ENCODE assay signal across 10 mouse cellular contexts in the genomic region with DNA sequence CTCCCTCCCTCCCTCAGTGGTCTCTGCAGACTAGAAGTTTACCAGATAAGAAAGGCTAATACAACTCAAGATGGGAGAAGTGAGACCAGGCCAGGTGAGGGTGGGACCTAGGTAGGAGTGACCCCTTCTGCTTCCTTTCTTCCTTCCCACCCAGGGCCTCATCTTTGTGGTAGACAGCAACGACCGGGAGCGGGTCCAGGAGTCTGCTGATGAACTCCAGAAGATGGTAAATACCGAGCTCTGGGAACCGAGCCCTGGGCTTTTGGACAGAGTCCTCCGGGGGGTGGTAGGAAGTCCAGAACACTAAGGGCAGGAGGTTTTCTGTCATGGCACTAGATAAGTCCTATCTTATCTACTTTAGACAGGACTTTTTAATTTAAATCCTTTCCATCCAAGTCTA. TPM values are rescaled to one million over a fixed set of nuclear protein-coding genes. Genes with fewer than 3 reads are reported as not detected.
DNase-seq lines count a peak whose midpoint lies in the region; ATAC-seq and TF ChIP-seq lines count a peak whose summit lies in the region.
"Had no signal": no experiment of that assay in that cellular context is flagged by ENCODE, and none has a peak within 500 bp of the region (broad histone marks: within the 10 kb centered on the region; RNA-seq: fewer than 3 reads in every experiment).

No protein-coding gene starts in this region.

- TF ChIP-seq POLR2A in liver, adult 2 months (IDR thresholded peaks at IDR 0.05; ENCODE audit: extremely low read depth, insufficient read depth, low read length): no peak

- peak; percentile 26 for DNase-seq in gastrocnemius, adult 2 months
- DNase-seq in gastrocnemius, postnatal 36 days: no peak
- no peak for DNase-seq in stomach, postnatal 0 days (ENCODE audit: low spot score)
- peak; percentile 73 for DNase-seq in liver, adult 2 months (ENCODE audit: extremely low read depth, low read depth, low spot score)
- no peak for DNase-seq in left cerebral cortex, adult 9 months (ENCODE audit: low spot score in 2 of 2)
- no peak for DNase-seq in embryo, embryonic 11 days
- DNase-seq: gastrocnemius, postnatal 25 days; lung, postnatal 36 days had no signal

- no peaks in the 10 kb centered on the region for H3K9me3 ChIP-seq in stomach, embryonic 14.5 days (ENCODE audit: control insufficient read depth, low read depth, low read length)
- H3K9me3 ChIP-seq in stomach, postnatal 0 days (ENCODE audit: control insufficient read depth, low read length): no peaks in the 10 kb centered on the region
- H3K9me3 ChIP-seq in stomach, embryonic 16.5 days (replicated peaks; ENCODE audit: control insufficient read depth, low read length): no peaks in the 10 kb centered on the region

- peaks cover 16% of the 10 kb centered on the region; the same call in 1 of the 2 replicates for H3K79me2 ChIP-seq in liver, adult 2 months (ENCODE audit: control insufficient read depth, insufficient read depth, low read length)

- H3K27ac ChIP-seq in gastrocnemius, adult 2 months: no peak overlapping the region
- H3K27ac ChIP-seq in stomach, embryonic 14.5 days (ENCODE audit: low read length): no peak overlapping the region
- H3K27ac ChIP-seq in stomach, postnatal 0 days (replicated peaks): no peak overlapping the region
- peak overlapping the region; percentile 18; the same call in 1 of the 2 replicates for H3K27ac ChIP-seq in liver, adult 2 months (replicated peaks; ENCODE audit: insufficient read depth, low read depth, low read length)
- H3K27ac ChIP-seq in stomach, embryonic 16.5 days (ENCODE audit: low read length): no peak overlapping the region

- ATAC-seq in stomach, embryonic 14.5 days (ENCODE audit: insufficient number of reproducible peaks, insufficient read depth, low FRiP score, low read depth): no peak
- no peak for ATAC-seq in stomach, postnatal 0 days (ENCODE audit: low FRiP score, low TSS enrichment)
- no peak for ATAC-seq in stomach, embryonic 16.5 days (ENCODE audit: insufficient read depth, low FRiP score)

- TF ChIP-seq CTCF in gastrocnemius, adult 2 months (IDR thresholded peaks at IDR 0.05): no peak
- TF ChIP-seq CTCF in stomach, postnatal 0 days (IDR thresholded peaks at IDR 0.05; ENCODE audit: low read depth): no peak
- no peak for TF ChIP-seq CTCF in liver, adult 2 months (IDR thresholded peaks at IDR 0.05; ENCODE audit: low read depth, low read length)

- no peaks in the 10 kb centered on the region for H3K27me3 ChIP-seq in stomach, embryonic 14.5 days (ENCODE audit: control insufficient read depth, insufficient read depth, low read length)
- no peaks in the 10 kb centered on the region for H3K27me3 ChIP-seq in stomach, postnatal 0 days (ENCODE audit: control insufficient read depth, insufficient read depth, low read length)
- H3K27me3 ChIP-seq in liver, adult 2 months (ENCODE audit: control insufficient read depth, insufficient read depth, low read length): no peaks in the 10 kb centered on the region
- no peaks in the 10 kb centered on the region for H3K27me3 ChIP-seq in stomach, embryonic 16.5 days (ENCODE audit: control insufficient read depth, insufficient read depth, low read length)

- H3K4me3 ChIP-seq in gastrocnemius, adult 2 months: peak overlapping the region; percentile 96
- H3K4me3 ChIP-seq in stomach, embryonic 14.5 days (ENCODE audit: low read depth, low read length): no peak overlapping the region
- H3K4me3 ChIP-seq in stomach, postnatal 0 days (ENCODE audit: low read depth, low read length): no peak overlapping the region
- H3K4me3 ChIP-seq in liver, adult 2 months (ENCODE audit: insufficient read depth, low read depth, low read length): no peak overlapping the region
- peak overlapping the region; percentile 72; the same call in 1 of the 2 replicates for H3K4me3 ChIP-seq in stomach, embryonic 16.5 days (replicated peaks; ENCODE audit: low read length)

- peak overlapping the region; percentile 56; the same call in 1 of the 2 replicates for H3K4me2 ChIP-seq in stomach, embryonic 14.5 days (replicated peaks; ENCODE audit: low read depth, low read length)
- no peak overlapping the region; the same call in 1 of the 2 replicates for H3K4me2 ChIP-seq in stomach, postnatal 0 days (replicated peaks; ENCODE audit: low read depth)
- peak overlapping the region; percentile 70 for H3K4me2 ChIP-seq in stomach, embryonic 16.5 days (ENCODE audit: low read depth, low read length)

- H3K4me1 ChIP-seq in stomach, embryonic 14.5 days (ENCODE audit: control insufficient read depth, insufficient read depth, low read length): peaks cover 21% of the 10 kb centered on the region
- H3K4me1 ChIP-seq in stomach, postnatal 0 days (replicated peaks; ENCODE audit: control insufficient read depth, insufficient read depth): peaks cover 11% of the 10 kb centered on the region; the same call in 1 of the 2 replicates
- peaks cover 13% of the 10 kb centered on the region for H3K4me1 ChIP-seq in liver, adult 2 months (ENCODE audit: control insufficient read depth, insufficient read depth, low read length)
- peaks cover 23% of the 10 kb centered on the region for H3K4me1 ChIP-seq in stomach, embryonic 16.5 days (ENCODE audit: control insufficient read depth, insufficient read depth, low read length)

- WGBS in stomach, embryonic 14.5 days: 92% methylated on average over 6 of the region's 6 CpGs
- 80% methylated on average over 6 of the region's 6 CpGs for WGBS in stomach, postnatal 0 days
- WGBS in liver, adult 2 months: 0% methylated on average over 6 of the region's 6 CpGs
- 81% methylated on average over 6 of the region's 6 CpGs for WGBS in stomach, embryonic 16.5 days

- intact Hi-C loops in gastrocnemius, adult 2 months (cut with DNase I): no loop called here
- intact Hi-C loops in gastrocnemius, postnatal 36 days (cut with DNase I): no loop called here

- H3K36me3 ChIP-seq in stomach, embryonic 14.5 days (ENCODE audit: control insufficient read depth, insufficient read depth, low read length): peaks cover 15% of the 10 kb centered on the region
- H3K36me3 ChIP-seq in stomach, postnatal 0 days (ENCODE audit: control insufficient read depth, insufficient read depth, low read length): no peaks in the 10 kb centered on the region
- 0 out of 2 replicates have a peak, but pooled peaks cover 2% of the 10 kb centered on the region for H3K36me3 ChIP-seq in liver, adult 2 months (ENCODE audit: control insufficient read depth, insufficient read depth, low read length)
- peaks cover 6% of the 10 kb centered on the region; the same call in 1 of the 2 replicates for H3K36me3 ChIP-seq in stomach, embryonic 16.5 days (ENCODE audit: control insufficient read depth, insufficient read depth, low read length)

- TF ChIP-seq EP300 in stomach, postnatal 0 days (optimal IDR thresholded peaks at IDR 0.05): no peak

- H3K9ac ChIP-seq in stomach, embryonic 14.5 days (replicated peaks; ENCODE audit: low read depth, low read length): no peak overlapping the region
- no peak overlapping the region for H3K9ac ChIP-seq in stomach, postnatal 0 days (ENCODE audit: low read length)
- no peak overlapping the region for H3K9ac ChIP-seq in liver, adult 2 months (ENCODE audit: low read depth, low read length)
- peak overlapping the region; percentile 13; the same call in 1 of the 2 replicates for H3K9ac ChIP-seq in stomach, embryonic 16.5 days (ENCODE audit: low read length)

RNA-seq across cellular contexts. Expression of gene Arf5, which starts 1.7 kb away (rescaled TPM):
- total RNA-seq in gastrocnemius, adult 2 months (2021): 10 to 100 TPM; 75.7 to 82.4 TPM
- total RNA-seq in gastrocnemius, postnatal 36 days (2021): 10 to 100 TPM; 74.6 to 77.3 TPM
- polyA plus RNA-seq in stomach, embryonic 14.5 days (2014; fragmentation: Nextera tagmentation; extraction: Ambion mirVana): 302 and 304 TPM in 2 replicates
- polyA plus RNA-seq in stomach, postnatal 0 days (2015; fragmentation: Nextera tagmentation; extraction: Ambion mirVana): 296 and 303 TPM in 2 replicates
- 165 and 194 TPM in 2 replicates for total RNA-seq in liver, adult 2 months (2014; rRNA removed)
- polyA plus RNA-seq in liver, adult 2 months (2012; rRNA removed): 215 and 326 TPM in 2 replicates
- polyA plus RNA-seq in stomach, embryonic 16.5 days (2015; fragmentation: Nextera tagmentation; extraction: Ambion mirVana): 279 and 286 TPM in 2 replicates

RNA-seq across cellular contexts. Expression of gene Fscn3, which starts 2.6 kb away (rescaled TPM):
- total RNA-seq in gastrocnemius, adult 2 months (2021): not detected
- total RNA-seq in gastrocnemius, postnatal 36 days (2021): not detected
- not detected in 2 replicates for polyA plus RNA-seq in stomach, embryonic 14.5 days (2014; fragmentation: Nextera tagmentation; extraction: Ambion mirVana)
- not detected in 2 replicates for polyA plus RNA-seq in stomach, postnatal 0 days (2015; fragmentation: Nextera tagmentation; extraction: Ambion mirVana)
- total RNA-seq in liver, adult 2 months (2014; rRNA removed): 0.09 TPM in 1 of 2 replicates, not detected in the other
- 0.06 TPM in 1 of 2 replicates, not detected in the other for polyA plus RNA-seq in liver, adult 2 months (2012; rRNA removed)
- 0.13 TPM in 1 of 2 replicates, not detected in the other for polyA plus RNA-seq in stomach, embryonic 16.5 days (2015; fragmentation: Nextera tagmentation; extraction: Ambion mirVana)
- total RNA-seq: gastrocnemius, postnatal 25 days had no signal

RNA-seq across cellular contexts. Expression of gene Gcc1, which starts 3.2 kb away (rescaled TPM):
- total RNA-seq in gastrocnemius, adult 2 months (2021): 1 to 10 TPM; 5.8 to 7.9 TPM
- total RNA-seq in gastrocnemius, postnatal 36 days (2021): 1 to 10 TPM; 4.8 to 5.9 TPM
- 8.7 and 10.2 TPM in 2 replicates for polyA plus RNA-seq in stomach, embryonic 14.5 days (2014; fragmentation: Nextera tagmentation; extraction: Ambion mirVana)
- 5.6 and 6.3 TPM in 2 replicates for polyA plus RNA-seq in stomach, postnatal 0 days (2015; fragmentation: Nextera tagmentation; extraction: Ambion mirVana)
- 9.9 and 12.0 TPM in 2 replicates for total RNA-seq in liver, adult 2 months (2014; rRNA removed)
- polyA plus RNA-seq in liver, adult 2 months (2012; rRNA removed): 3.9 and 4.3 TPM in 2 replicates
- polyA plus RNA-seq in stomach, embryonic 16.5 days (2015; fragmentation: Nextera tagmentation; extraction: Ambion mirVana): 10.0 and 13.5 TPM in 2 replicates

RNA-seq across cellular contexts. Expression of gene Pax4, which starts 24.1 kb away (rescaled TPM):
- not detected for total RNA-seq in gastrocnemius, adult 2 months (2021)
- total RNA-seq in gastrocnemius, postnatal 36 days (2021): not detected
- polyA plus RNA-seq in stomach, embryonic 14.5 days (2014; fragmentation: Nextera tagmentation; extraction: Ambion mirVana): 0.53 TPM in 1 of 2 replicates, not detected in the other
- not detected in 2 replicates for polyA plus RNA-seq in stomach, postnatal 0 days (2015; fragmentation: Nextera tagmentation; extraction: Ambion mirVana)
- total RNA-seq in liver, adult 2 months (2014; rRNA removed): not detected in 2 replicates
- polyA plus RNA-seq in liver, adult 2 months (2012; rRNA removed): not detected in 2 replicates
- polyA plus RNA-seq in stomach, embryonic 16.5 days (2015; fragmentation: Nextera tagmentation; extraction: Ambion mirVana): 1.1 and 1.2 TPM in 2 replicates
- total RNA-seq: gastrocnemius, postnatal 25 days had no signal

RNA-seq across cellular contexts. Expression of gene Zfp800, which starts 27.2 kb away (rescaled TPM):
- total RNA-seq in gastrocnemius, adult 2 months (2021): 1 to 10 TPM; 6.0 to 7.4 TPM
- 1 to 10 TPM; 5.7 to 5.9 TPM for total RNA-seq in gastrocnemius, postnatal 36 days (2021)
- 23.3 and 26.3 TPM in 2 replicates for polyA plus RNA-seq in stomach, embryonic 14.5 days (2014; fragmentation: Nextera tagmentation; extraction: Ambion mirVana)
- 17.8 and 18.4 TPM in 2 replicates for polyA plus RNA-seq in stomach, postnatal 0 days (2015; fragmentation: Nextera tagmentation; extraction: Ambion mirVana)
- 8.7 and 12.3 TPM in 2 replicates for total RNA-seq in liver, adult 2 months (2014; rRNA removed)
- polyA plus RNA-seq in liver, adult 2 months (2012; rRNA removed): 1.5 and 1.7 TPM in 2 replicates
- polyA plus RNA-seq in stomach, embryonic 16.5 days (2015; fragmentation: Nextera tagmentation; extraction: Ambion mirVana): 15.2 and 17.6 TPM in 2 replicates

Comparison
In these comparisons a context has a peak if more than half of its experiments do, and no peak if none do; other contexts are left out.
1. DNase-seq: peak in gastrocnemius, adult 2 months (single experiment) and liver, adult 2 months (single experiment); none in gastrocnemius, postnatal 36 days (0 of 2), stomach, postnatal 0 days (single experiment), left cerebral cortex, adult 9 months (0 of 2) and embryo, embryonic 11 days (single experiment).
2. H3K4me3 ChIP-seq: peak in gastrocnemius, adult 2 months (single experiment) and stomach, embryonic 16.5 days (single experiment); none in stomach, embryonic 14.5 days (single experiment), stomach, postnatal 0 days (single experiment) and liver, adult 2 months (single experiment).